In the genomic region with DNA sequence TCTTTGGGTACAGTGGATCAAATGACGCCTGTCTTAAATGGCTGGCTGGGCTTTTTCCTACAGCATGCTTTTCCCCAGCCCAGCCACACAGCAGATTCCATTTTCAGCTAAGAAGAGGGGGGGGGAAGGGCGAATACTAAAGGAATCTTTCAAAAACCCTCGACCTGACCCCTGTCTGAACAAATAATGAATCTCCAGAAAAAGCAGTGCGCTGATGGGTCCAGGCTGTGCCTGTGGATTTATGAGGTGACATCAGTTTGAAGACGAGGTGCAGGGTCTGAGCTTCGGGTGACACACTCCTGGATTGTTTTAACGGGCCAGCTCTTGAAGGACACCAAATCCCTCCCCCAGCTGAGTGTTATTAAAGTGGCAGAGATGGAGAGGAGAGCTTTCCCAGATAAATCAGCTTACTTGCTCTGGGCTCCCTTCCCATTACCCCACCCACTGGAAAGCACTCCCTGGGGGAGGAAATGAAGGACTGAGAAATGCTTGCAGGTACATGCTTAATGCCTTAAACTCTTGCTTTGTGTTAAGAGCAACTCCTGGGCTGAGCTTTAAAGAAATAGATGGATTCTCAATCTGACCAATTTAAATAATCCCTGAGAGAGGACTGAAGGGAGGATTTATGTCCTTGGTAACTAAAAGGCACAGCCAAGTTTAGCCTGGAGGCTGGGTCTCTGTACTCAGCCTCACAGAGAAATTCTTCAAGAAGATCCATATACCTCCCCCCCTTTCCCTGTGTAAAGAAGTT, we compare ENCODE assay signal across 9 mouse cellular contexts.
DNase-seq lines count a peak whose midpoint lies in the region; ATAC-seq and TF ChIP-seq lines count a peak whose summit lies in the region.
"Had no signal": no experiment of that assay in that cellular context is flagged by ENCODE, and none has a peak within 500 bp of the region (broad histone marks: within the 10 kb centered on the region; RNA-seq: fewer than 3 reads in every experiment).

No protein-coding gene starts in this region.

- peak; percentile 6 for DNase-seq in right cerebral cortex, adult 18-20 months
- DNase-seq in right cerebral cortex, postnatal 14 days, result no peak
- DNase-seq in hindbrain, embryonic 14.5 days (ENCODE audit: low spot score), result peak; percentile 46
- no peak for DNase-seq in spleen, postnatal 4 days (ENCODE audit: low spot score in 2 of 2)

- H3K27ac ChIP-seq in forebrain, embryonic 16.5 days (ENCODE audit: low read length), result 0 out of 2 replicates have a peak overlapping the region, but pooled peaks have one; percentile 14
- peak overlapping the region; percentile 40 for H3K27ac ChIP-seq in hindbrain, embryonic 14.5 days
- H3K27ac ChIP-seq in limb, embryonic 15.5 days, result peak overlapping the region; percentile 88
- peak overlapping the region; percentile 18; the same call in 1 of the 2 replicates for H3K27ac ChIP-seq in olfactory bulb, adult 2 months (ENCODE audit: insufficient read depth, low read depth, low read length)
- H3K27ac ChIP-seq: layer of hippocampus, adult 2 months had no signal

- no peaks in the 10 kb centered on the region for H3K9me3 ChIP-seq in forebrain, embryonic 16.5 days (ENCODE audit: control insufficient read depth, low read length)
- H3K9me3 ChIP-seq in hindbrain, embryonic 14.5 days (ENCODE audit: control insufficient read depth, low read length), result no peaks in the 10 kb centered on the region
- no peaks in the 10 kb centered on the region for H3K9me3 ChIP-seq in limb, embryonic 15.5 days

- H3K4me3 ChIP-seq in forebrain, embryonic 16.5 days (replicated peaks; ENCODE audit: low read length), result no peak overlapping the region
- no peak overlapping the region for H3K4me3 ChIP-seq in hindbrain, embryonic 14.5 days (replicated peaks; ENCODE audit: low read length)
- no peak overlapping the region for H3K4me3 ChIP-seq in limb, embryonic 15.5 days
- H3K4me3 ChIP-seq in olfactory bulb, adult 2 months (ENCODE audit: insufficient read depth, low read depth, low read length), result no peak overlapping the region
- H3K4me3 ChIP-seq: layer of hippocampus, adult 2 months had no signal

- peak overlapping the region; percentile 31 for H3K4me2 ChIP-seq in forebrain, embryonic 16.5 days (ENCODE audit: low read length)
- H3K4me2 ChIP-seq in hindbrain, embryonic 14.5 days (replicated peaks), result peak overlapping the region; percentile 20
- H3K4me2 ChIP-seq in limb, embryonic 15.5 days, result no peak overlapping the region

- 5% methylated on average over 7 of the region's 7 CpGs for WGBS in forebrain, embryonic 16.5 days
- WGBS in hindbrain, embryonic 14.5 days, result 7% methylated on average over 7 of the region's 7 CpGs
- 3% methylated on average over 7 of the region's 7 CpGs for WGBS in limb, embryonic 15.5 days
- 21% methylated on average over 7 of the region's 7 CpGs for WGBS in olfactory bulb, adult 2 months

- H3K27me3 ChIP-seq in forebrain, embryonic 16.5 days (replicated peaks; ENCODE audit: control insufficient read depth, insufficient read depth, low read length), result no peaks in the 10 kb centered on the region
- no peaks in the 10 kb centered on the region for H3K27me3 ChIP-seq in hindbrain, embryonic 14.5 days (ENCODE audit: control insufficient read depth, insufficient read depth, low read length)
- no peaks in the 10 kb centered on the region for H3K27me3 ChIP-seq in limb, embryonic 15.5 days

- H3K4me1 ChIP-seq in forebrain, embryonic 16.5 days (replicated peaks; ENCODE audit: control insufficient read depth, insufficient read depth, low read length), result peaks cover 23% of the 10 kb centered on the region
- H3K4me1 ChIP-seq in hindbrain, embryonic 14.5 days (replicated peaks; ENCODE audit: control insufficient read depth, insufficient read depth, low read length), result peaks cover 27% of the 10 kb centered on the region
- H3K4me1 ChIP-seq in limb, embryonic 15.5 days, result peaks cover 38% of the 10 kb centered on the region
- H3K4me1 ChIP-seq in olfactory bulb, adult 2 months (ENCODE audit: control insufficient read depth, insufficient read depth, low read length), result peaks cover 9% of the 10 kb centered on the region

- no peaks in the 10 kb centered on the region for H3K36me3 ChIP-seq in forebrain, embryonic 16.5 days (ENCODE audit: control insufficient read depth, insufficient read depth)
- no peaks in the 10 kb centered on the region for H3K36me3 ChIP-seq in hindbrain, embryonic 14.5 days (replicated peaks; ENCODE audit: control insufficient read depth, insufficient read depth)
- H3K36me3 ChIP-seq in limb, embryonic 15.5 days, result no peaks in the 10 kb centered on the region

- H3K9ac ChIP-seq in forebrain, embryonic 16.5 days (replicated peaks; ENCODE audit: low read depth, low read length), result peak overlapping the region; percentile 5; the same call in 1 of the 2 replicates
- H3K9ac ChIP-seq in hindbrain, embryonic 14.5 days, result no peak overlapping the region
- no peak overlapping the region for H3K9ac ChIP-seq in limb, embryonic 15.5 days

- peak; percentile 66 for ATAC-seq in forebrain, embryonic 16.5 days
- ATAC-seq in hindbrain, embryonic 14.5 days (ENCODE audit: low FRiP score), result peak; percentile 66; the same call in 1 of the 2 replicates
- peak; percentile 84 for ATAC-seq in limb, embryonic 15.5 days (ENCODE audit: insufficient number of reproducible peaks, low FRiP score, low TSS enrichment, low read depth)
- ATAC-seq in megakaryocyte progenitor cell, adult 5-6 weeks (replicated peaks; ENCODE audit: poor library complexity), result no peak

- TF ChIP-seq POLR2A in olfactory bulb, adult 2 months (IDR thresholded peaks at IDR 0.05; ENCODE audit: insufficient read depth, low read depth, low read length), result no peak

- TF ChIP-seq CTCF in olfactory bulb, adult 2 months (IDR thresholded peaks at IDR 0.05; ENCODE audit: insufficient read depth, low read depth, low read length), result no peak

Comparison
In these comparisons a context has a peak if more than half of its experiments do, and no peak if none do; other contexts are left out.
1. DNase-seq: peak in right cerebral cortex, adult 18-20 months (single experiment) and hindbrain, embryonic 14.5 days (single experiment); none in right cerebral cortex, postnatal 14 days (single experiment) and spleen, postnatal 4 days (0 of 2).
2. H3K27ac ChIP-seq: peak in every context shown above with its lines; median percentile 88 in limb, embryonic 15.5 days; 40 in hindbrain, embryonic 14.5 days; 18 in olfactory bulb, adult 2 months; 14 in forebrain, embryonic 16.5 days.